Mouse (Mus musculus) retina, adult 2 months (tissue): ENCODE measurements around the gene Nrn1.

ENCODE experiments used
- DNase-seq: peaks from one replicate; pipeline ENCODE4 v3.0.0-alpha.2; 2012; ENCODE audit warnings: low read depth, low spot score

Nrn1 gene

DNA sequence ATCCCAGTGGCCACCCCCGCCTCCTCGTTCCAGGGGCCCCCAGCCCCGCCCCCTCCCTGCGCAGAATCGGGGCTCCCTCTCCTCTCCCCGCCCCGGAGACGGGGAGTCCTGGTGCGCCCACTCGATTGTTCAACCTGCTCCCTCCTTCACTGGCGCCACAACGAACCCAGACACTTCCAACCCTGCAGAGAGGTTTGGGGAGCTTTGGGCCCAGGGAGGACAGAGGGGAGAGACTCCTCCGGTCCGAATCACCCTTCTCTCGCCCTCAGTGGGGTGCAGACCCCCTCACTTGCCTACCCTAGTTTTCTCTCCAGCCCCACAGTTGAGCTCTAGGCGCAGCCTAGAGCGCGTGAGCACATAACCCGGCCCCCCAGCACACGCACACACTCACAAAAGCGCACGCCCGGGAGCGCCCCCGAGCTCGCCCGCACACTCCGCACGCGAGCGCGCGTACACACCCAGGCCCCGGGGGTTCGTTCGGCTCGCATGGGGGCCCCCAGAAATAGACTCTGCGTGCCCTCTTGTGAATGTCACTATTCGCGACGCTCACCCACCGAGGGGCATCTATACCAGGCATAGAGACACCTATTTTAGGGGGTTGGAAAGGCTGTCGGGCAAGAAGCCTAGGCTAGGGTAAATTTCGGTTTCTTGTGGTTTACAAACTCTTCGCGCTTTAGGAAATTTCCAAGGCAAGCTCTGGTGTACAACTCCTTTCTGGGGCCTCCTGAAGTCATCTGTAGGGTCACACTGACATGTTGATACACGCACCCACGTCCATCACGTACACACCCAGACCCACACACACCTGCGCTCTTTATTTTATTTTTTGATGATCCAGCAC is at the start of gene Nrn1:
Nrn1 (minus strand) TSS at position 401 of the 841 bp plus-strand sequence.
- no peak for DNase-seq

DNA sequence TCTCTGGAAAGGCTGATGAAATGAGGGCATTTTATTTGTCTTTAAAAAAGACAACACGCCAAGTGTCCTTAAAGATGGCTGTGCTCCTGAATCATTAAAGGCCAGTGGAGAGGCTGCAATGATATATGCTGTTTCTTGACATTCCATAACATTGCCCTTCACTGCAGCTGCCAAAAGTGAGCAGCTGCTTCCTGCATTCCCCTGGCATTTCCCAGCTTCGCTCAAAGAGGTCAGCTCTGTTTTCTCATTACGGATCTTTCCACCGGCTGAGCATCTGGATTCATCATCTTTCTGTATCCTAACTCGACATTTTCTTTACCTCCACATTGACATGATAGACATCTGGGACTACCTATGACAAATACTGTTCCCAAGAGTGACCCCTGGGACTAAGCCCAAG is 44.7 kb upstream of the Nrn1 start:
- DNase-seq: no peak

DNA sequence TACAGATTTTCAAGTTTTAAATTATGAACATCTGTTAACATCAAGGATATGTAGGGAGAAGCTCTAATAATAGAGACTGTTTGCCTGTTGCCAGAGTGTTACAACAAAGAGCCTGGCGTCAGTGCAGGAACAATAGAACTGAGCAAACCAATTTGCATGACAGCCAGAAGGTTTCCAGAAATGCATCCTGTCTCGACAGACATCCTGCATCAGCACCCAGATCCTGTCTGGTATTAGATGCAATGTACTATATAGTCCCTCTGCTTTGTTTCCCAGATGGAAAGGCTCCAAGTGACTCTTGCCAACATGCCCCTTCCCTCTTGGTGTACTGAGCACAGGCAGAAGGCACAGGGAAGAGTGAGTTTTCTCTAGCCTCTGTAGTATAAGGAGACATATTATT is 31.9 kb upstream of the Nrn1 start:
- no peak for DNase-seq

GRCm38 (mm10) chr13:36751861-36752260 is 16.9 kb upstream of the Nrn1 start:
- DNase-seq: no peak

DNA sequence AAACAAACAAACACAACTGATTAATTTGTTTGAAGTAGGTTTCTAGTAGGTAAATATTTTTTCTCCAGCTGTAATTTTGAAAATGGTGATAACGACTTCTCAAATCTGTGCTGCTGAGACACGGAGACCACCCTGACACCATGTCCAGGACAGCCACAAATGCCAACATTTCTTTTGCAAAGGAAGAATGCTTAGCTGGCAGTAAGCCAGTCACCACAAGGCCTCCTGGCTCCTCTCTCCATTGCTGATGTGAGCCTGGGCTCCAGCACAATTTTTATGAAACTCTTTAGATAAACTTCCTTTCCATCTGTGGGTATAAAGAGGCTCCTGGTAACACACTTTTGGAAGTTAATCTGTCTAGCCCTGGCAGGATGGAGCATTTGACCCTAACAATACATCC is 15.1 kb upstream of the Nrn1 start:
- no peak for DNase-seq

- DNase-seq: no peak
Measured at GRCm38 (mm10) chr13:36736619-36736996, 1.7 kb upstream of the Nrn1 start.

DNA sequence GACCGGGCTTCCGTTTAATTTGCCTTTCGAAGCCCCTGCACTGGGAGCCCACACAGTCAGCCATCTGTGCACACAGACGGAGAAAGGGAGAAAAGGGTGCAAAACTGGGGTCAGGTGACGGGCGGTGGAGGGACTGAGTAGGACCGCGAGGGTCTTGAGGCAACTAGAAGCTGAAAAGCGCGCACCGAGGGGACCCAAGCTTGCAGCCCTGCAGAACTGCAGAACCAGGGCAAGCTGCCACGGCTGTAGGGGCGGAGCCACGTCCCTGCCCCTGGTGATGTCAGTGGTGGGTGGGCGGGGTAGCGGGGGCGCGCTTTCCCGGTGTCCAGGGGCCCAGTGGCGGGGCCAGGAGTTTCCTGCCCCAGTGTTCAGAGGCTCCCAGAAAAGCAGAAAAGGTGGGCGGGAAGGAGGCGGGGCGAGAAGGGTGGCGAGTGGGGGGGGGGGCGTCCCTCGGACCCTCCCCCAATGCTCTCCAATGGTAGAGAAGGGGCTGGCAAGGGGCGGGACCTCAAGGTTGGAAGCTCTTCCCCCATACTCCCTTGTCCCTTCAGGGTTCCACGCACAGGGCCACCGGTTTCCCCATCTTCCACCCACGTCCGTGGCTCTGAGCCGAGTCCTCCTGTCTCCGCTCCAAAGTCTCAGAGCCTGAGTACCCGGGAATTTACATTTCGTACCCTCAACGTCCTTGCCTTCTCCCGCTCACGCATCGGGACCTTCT is 1.1 kb upstream of the Nrn1 start:
- DNase-seq: no peak

GRCm38 (mm10) chr13:36733989-36734690 is 791 bp downstream of the Nrn1 start:
- no peak for DNase-seq

DNA sequence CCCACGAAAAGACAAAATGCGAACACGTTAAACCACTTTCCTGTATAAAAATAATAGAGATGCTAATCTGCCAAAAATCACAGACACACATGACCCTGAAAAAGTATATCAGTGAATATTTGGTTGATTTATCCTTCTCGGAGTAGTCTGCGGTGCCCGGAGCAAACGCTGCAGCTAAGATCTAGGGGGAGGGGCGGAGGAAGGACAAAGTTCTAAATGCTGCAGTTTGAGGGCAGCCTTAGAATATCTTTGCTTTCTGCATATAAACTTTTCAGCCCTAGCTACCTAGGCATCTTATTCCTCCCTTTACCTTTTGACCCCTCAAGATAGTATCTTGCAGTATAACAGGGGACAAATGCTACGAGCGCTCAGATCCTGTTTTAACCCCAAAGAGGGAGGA is 1.4 kb downstream of the Nrn1 start:
- no peak for DNase-seq

GRCm38 (mm10) chr13:36732891-36733490 is 1.9 kb downstream of the Nrn1 start:
- DNase-seq: no peak

DNA sequence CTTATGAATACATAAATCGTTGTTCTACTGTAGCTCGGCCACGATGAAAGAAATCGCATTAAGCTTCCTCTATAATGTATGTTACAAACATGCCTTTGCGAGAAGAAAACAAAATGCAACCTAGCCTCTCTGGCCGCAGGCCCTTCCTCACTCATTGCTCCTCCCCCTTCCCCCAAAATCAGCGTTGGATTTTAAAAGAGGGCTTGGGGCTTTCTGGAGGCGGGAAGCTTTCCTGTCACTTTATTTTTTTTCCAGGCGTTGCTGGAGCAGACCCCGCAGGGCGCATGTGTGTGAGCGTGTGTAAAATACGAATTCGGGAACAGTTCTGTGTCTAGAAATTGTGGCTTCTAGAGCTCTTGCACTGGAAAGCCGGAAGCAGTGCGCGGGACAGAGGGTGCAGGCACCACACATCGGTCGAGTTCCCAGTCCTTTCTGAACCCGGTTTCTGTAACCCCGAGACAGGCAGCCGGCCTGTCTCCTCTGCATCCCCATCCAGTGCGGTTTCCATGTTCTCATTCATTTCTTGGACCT is 2.9 kb downstream of the Nrn1 start:
- DNase-seq: no peak

DNA sequence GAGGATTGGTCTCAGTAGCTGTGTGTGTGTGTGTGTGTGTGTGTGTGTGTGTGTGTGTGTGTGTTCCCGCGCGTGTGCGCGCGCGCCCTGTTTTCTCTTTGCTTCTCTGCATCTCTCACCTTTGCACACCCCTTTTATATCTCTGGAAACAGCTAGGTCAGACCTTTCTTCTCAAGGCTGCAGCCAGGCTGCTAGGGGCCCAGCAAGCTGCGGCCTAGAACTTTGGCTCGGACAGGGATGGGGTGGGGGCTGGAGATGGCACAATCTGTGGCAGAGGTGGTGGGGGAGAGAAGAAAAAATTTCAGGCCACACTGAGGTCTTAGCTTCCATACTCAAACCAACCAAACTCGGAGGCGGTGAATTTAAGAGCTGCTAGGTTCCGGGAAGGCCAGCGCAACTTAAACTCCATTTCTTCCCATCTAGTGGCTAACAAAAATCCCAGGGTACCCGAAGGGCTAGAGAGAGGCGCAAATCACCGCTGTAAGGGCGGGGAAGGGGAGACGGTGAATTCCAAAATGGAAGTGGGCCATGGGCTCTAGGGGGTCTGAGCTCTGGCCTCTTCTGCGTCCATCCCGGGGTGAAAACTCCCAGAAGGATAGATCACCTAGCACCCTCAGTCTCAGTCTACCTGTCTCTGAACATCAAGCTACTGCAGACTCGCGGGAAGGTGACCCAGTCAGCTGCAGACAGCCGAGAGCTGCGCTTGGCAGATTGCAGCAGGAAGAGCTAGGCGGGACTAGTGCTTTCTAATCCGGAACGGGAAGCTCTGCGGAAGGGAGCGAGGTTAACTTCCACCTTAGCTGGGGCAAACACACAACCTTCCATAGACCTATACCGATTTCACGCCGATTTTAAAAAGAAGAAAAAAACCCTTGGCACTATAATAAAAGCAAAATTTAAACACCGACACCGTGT is 3.7 kb downstream of the Nrn1 start:
- no peak for DNase-seq

DNA sequence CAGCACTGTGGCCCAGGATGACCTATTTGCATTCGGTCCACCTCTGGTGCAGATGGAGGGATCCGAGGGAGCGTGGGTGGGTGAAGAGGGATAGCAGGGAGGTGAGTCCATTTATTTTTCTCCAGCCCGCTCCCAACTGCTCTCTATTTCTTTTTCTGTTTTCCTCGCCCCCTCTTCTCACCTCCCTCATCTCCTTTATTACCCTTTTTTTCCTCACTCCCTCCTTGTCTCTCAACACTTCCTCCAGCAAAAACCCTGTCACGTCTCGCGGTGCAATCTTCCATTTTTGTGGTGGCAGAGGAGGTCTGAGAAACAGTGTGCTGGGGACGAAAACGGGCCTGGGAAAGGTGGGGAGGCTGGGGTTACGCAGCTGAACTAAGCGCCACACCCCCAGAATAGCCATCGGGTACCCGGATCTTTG is 4.6 kb downstream of the Nrn1 start:
- DNase-seq: no peak

GRCm38 (mm10) chr13:36729731-36730340 is 5.1 kb downstream of the Nrn1 start:
- DNase-seq: no peak

GRCm38 (mm10) chr13:36728509-36728908 is 6.4 kb downstream of the Nrn1 start:
- no peak for DNase-seq

GRCm38 (mm10) chr13:36727779-36728470 is 7.0 kb downstream of the Nrn1 start:
- DNase-seq: no peak

DNA sequence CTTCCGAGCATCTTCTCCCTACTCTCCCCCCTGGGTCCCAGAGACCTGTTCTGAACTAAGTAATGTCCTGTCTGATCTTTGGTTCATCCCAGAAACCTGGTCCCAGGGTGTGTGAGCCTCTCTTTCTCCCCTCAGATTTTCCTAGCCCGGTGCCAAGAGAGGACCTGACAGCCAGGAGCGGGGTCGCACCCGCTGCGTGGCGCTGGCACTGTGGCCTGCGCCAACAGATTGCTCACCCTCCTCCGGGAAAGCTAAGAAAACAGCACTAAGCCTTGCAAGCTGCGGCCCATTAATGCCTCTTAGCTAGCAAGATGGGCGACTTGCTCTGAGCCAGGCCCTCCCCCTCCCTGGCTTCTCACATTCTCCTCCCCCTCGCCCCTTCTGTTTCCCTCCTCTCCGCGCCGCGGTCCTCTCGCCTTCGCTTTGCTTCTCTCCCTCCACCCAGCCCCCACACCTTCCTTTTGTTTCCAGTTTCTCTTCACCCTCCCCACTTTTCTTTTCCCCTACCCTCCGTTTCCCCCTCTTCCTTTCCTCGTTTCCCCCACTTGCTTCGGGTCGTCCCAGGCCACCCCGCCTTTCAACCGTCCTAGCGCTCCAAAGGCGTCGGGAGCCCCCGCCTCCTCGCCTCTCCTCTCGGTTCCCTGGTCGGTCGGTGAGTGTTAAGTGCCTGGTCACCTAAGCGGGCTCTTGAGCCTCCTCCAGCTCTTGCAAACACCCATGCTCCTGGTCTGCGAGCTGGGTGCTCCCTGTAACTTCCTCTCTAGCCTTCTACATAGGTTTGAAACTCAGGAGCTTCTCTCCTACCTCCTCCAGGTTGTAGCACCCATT is 7.8 kb downstream of the Nrn1 start:
- DNase-seq: no peak

DNA sequence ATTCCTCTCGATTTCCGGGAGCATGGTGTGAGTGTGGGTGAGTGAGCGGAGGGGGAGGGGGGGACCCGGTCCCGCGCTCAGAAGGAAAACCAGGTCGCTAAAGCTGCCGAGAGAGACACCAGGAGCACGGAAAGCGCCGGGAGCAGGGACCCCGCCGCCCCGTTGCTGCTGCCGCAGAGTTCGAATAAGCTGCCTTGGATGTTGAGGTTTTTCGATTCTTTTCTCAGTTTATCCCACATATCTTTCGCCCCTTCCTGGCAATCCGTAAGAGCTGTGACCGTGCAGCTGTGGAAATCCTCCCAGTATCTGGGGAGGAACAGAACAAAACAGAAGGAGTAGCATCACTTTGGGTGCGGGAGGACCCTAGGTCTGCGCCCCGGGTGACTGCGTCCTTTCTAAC is 8.4 kb downstream of the Nrn1 start:
- no peak for DNase-seq

DNA sequence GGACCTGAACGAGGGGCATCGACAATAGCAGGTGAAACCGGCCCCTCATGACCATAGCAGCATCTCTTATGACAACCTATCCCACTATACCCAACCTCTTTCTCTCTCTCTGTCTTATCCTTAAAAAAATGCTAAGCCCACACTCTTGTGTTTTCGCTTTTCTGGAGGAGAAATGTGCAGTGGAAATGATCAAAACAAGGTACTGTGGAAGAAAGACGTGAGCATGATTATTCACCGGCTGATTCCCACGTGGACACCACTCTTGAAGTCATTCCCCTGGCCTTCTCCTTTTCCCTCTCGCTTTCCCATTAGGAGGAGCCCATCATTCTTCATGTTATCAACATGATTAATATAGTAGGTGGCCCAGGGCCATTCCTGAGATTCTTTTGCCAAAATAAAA is 9.1 kb downstream of the Nrn1 start:
- no peak for DNase-seq
